Mouse (Mus musculus): ENCODE results near the gene Eif2b5. TPM values are rescaled to one million over a fixed set of nuclear protein-coding genes. Genes with fewer than 3 reads are reported as not detected.
"Not testable (repeated sequence)": the region's sequence is repeated elsewhere in the genome, so short reads cannot be mapped to it uniquely, and the experiment has no call there.

The Eif2b5 gene
- total RNA-seq (2021), result 10 to 100 TPM; 52.6 to 54.4 TPM
- long read RNA-seq, experiment 1, transcript Eif2b5-201 (16 exons, 2,554 nt), result major isoform, 184 of 213 reads
- long read RNA-seq, experiment 1, partial matches to known transcripts, result 11 of 213 reads
- long read RNA-seq, experiment 1, other reads (novel, unspliced or antisense), result 18 of 213 reads
- long read RNA-seq, experiment 2, transcript Eif2b5-201 (16 exons, 2,554 nt), result major isoform, 167 of 191 reads
- long read RNA-seq, experiment 2, partial matches to known transcripts, result 12 of 191 reads
- long read RNA-seq, experiment 2, other reads (novel, unspliced or antisense), result 12 of 191 reads

GRCm38 (mm10) chr16:20498677-20499475 is at the start of gene Eif2b5:
TSS of gene Eif2b5 (plus strand) at chr16:20498817.
- peak; percentile 96 for DNase-seq (ENCODE audit: low spot score)

- no peak for DNase-seq (ENCODE audit: low spot score)
These were observed 46.8 kb upstream of the Eif2b5 start for GRCm38 (mm10) chr16:20451774-20452173.

GRCm38 (mm10) chr16:20454155-20454654 is 44.4 kb upstream of the Eif2b5 start:
- DNase-seq (ENCODE audit: low spot score), result no peak

GRCm38 (mm10) chr16:20456106-20456505 is 42.5 kb upstream of the Eif2b5 start:
- DNase-seq (ENCODE audit: low spot score), result no peak

GRCm38 (mm10) chr16:20458736-20459135 is 39.9 kb upstream of the Eif2b5 start:
- DNase-seq (ENCODE audit: low spot score), result not testable (repeated sequence)

- no peak for DNase-seq (ENCODE audit: low spot score)
These were observed 33.9 kb upstream of the Eif2b5 start for GRCm38 (mm10) chr16:20464725-20465124.

GRCm38 (mm10) chr16:20470981-20471380 is 27.6 kb upstream of the Eif2b5 start:
- DNase-seq (ENCODE audit: low spot score), result no peak

GRCm38 (mm10) chr16:20471686-20472085 is 26.9 kb upstream of the Eif2b5 start:
- DNase-seq (ENCODE audit: low spot score), result no peak

- no peak for DNase-seq (ENCODE audit: low spot score)
These were observed 24.9 kb upstream of the Eif2b5 start for GRCm38 (mm10) chr16:20473748-20474147.

- no peak for DNase-seq (ENCODE audit: low spot score)
These were observed 24.4 kb upstream of the Eif2b5 start for GRCm38 (mm10) chr16:20474211-20474610.

GRCm38 (mm10) chr16:20474786-20475185 is 23.8 kb upstream of the Eif2b5 start:
- no peak for DNase-seq (ENCODE audit: low spot score)

- no peak for DNase-seq (ENCODE audit: low spot score)
These were observed 23.3 kb upstream of the Eif2b5 start for GRCm38 (mm10) chr16:20475335-20475734.

GRCm38 (mm10) chr16:20476857-20477256 is 21.8 kb upstream of the Eif2b5 start:
- no peak for DNase-seq (ENCODE audit: low spot score)

- no peak for DNase-seq (ENCODE audit: low spot score)
These were observed 21.3 kb upstream of the Eif2b5 start for GRCm38 (mm10) chr16:20477270-20477669.

GRCm38 (mm10) chr16:20478504-20478903 is 20.1 kb upstream of the Eif2b5 start:
- DNase-seq (ENCODE audit: low spot score), result no peak

- DNase-seq (ENCODE audit: low spot score), result not testable (repeated sequence)
These were observed 19.4 kb upstream of the Eif2b5 start for GRCm38 (mm10) chr16:20479026-20479760.

- DNase-seq (ENCODE audit: low spot score), result peak; percentile 16
These were observed 18.5 kb upstream of the Eif2b5 start for GRCm38 (mm10) chr16:20480115-20480514.

GRCm38 (mm10) chr16:20481746-20482145 is 16.9 kb upstream of the Eif2b5 start:
- no peak for DNase-seq (ENCODE audit: low spot score)

GRCm38 (mm10) chr16:20483716-20484115 is 14.9 kb upstream of the Eif2b5 start:
- DNase-seq (ENCODE audit: low spot score), result not testable (repeated sequence)

- no peak for DNase-seq (ENCODE audit: low spot score)
These were observed 13.6 kb upstream of the Eif2b5 start for GRCm38 (mm10) chr16:20485061-20485460.

- DNase-seq (ENCODE audit: low spot score), result no peak
These were observed 12.6 kb upstream of the Eif2b5 start for GRCm38 (mm10) chr16:20486048-20486447.

GRCm38 (mm10) chr16:20488151-20488550 is 10.5 kb upstream of the Eif2b5 start:
- no peak for DNase-seq (ENCODE audit: low spot score)

Measured in gastrocnemius, adult 18-20 months (tissue).